Mouse (Mus musculus): ENCODE results near the gene Ifrd1.

- no peak for TF ChIP-seq CTCF (IDR thresholded peaks at IDR 0.05)
- TF ChIP-seq EP300 (IDR thresholded peaks at IDR 0.05; ENCODE audit: insufficient read depth, low read depth, low read length) = peak; percentile 83
- peak; percentile 99 for TF ChIP-seq POLR2A (IDR thresholded peaks at IDR 0.05; ENCODE audit: insufficient read depth, low read depth, low read length)
Observed at GRCm38 (mm10) chr12:40223082-40223619, 25.2 kb downstream of the Ifrd1 start.

Data from heart, adult 2 months (tissue).